Mouse (Mus musculus): ENCODE results near the gene Cyp2c23.

The Cyp2c23 gene

DNA sequence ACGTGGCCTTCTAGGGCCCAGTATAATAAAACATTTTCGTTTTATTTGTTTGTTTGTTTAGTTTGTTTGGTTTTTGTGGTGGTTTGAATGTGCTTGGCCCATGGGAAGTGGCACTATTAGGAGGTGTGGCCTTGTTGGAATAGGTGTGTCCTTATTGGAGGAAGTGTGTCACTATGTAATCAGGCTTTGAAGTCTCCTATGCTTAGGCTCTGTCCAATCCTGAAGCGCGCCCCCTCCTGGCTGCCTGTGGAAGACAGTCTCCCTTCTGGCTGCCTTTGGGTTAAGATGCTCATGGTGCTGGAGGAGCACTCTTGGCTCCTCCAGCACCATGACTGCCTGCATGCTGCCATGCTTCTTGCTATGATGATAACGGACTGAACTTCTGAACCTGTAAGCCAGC, 5.9 kb downstream of the Cyp2c23 start:
- DNase-seq, result no peak

GRCm38 (mm10) chr19:44021502-44021901, 7.5 kb downstream of the Cyp2c23 start:
- no peak for DNase-seq

GRCm38 (mm10) chr19:44019739-44020138, 9.3 kb downstream of the Cyp2c23 start:
- DNase-seq, result no peak

- no peak for DNase-seq
Measured at GRCm38 (mm10) chr19:44013862-44014261, 15.1 kb downstream of the Cyp2c23 start.

DNA sequence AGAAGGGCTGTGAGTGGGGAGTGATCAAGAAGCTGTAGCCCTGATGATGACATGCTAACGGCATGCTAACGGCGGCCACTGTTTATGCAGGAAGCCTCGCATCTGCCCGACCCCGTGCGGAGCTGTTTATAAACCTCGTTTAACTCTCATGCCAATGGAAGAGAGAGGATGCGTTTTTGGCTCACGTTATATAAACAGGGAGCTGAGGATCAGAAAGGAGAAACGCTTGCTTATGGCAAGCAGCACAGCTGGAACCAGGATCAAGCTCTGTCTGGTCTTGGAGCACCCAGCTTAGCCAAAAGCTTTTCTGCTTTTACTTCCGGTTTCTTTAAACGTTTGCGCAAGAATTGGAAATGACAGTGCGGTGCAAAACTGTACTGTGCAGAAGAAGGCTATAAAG, 20.2 kb downstream of the Cyp2c23 start:
- no peak for DNase-seq

DNA sequence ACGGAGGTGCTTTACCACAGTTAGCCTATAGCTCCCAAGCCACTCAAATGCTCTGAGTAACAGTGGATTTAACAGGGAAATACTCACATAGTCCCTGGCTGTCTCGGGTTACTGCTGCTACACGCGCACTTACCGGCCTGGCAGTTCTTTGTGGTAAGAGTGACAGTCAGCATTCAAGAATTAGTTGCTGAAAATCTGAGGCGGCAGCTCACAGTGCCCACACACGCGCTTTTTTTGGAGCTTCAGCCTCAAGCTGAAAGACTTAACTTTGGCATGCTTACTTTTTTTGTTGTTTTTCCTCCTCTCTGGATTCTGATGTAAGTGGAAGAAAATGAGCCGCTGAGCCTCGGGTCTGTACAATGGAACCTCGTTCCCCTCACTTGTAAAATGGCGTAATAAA, 21.8 kb downstream of the Cyp2c23 start:
- DNase-seq, result no peak

DNA sequence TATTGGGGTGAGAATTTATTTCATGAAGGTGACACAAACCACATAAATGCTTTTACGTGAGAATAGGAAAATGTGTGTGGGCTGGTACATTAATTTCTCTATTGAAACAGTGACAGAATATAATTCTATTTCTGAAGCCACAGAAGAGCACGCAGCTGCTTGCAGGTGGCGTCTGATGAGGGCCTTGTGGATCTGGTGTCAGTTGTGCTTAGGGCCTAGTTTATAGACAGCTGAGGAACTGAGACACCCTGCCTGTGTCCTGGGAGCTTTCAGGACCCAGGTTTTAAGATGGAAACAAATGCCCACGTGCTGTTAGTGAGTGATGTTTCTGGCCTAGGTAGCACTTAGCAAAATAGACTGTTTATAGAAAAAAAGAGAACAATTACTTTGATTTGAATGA, 24.0 kb downstream of the Cyp2c23 start:
- no peak for DNase-seq

GRCm38 (mm10) chr19:44004261-44004660, 24.7 kb downstream of the Cyp2c23 start:
- DNase-seq, result no peak

DNA sequence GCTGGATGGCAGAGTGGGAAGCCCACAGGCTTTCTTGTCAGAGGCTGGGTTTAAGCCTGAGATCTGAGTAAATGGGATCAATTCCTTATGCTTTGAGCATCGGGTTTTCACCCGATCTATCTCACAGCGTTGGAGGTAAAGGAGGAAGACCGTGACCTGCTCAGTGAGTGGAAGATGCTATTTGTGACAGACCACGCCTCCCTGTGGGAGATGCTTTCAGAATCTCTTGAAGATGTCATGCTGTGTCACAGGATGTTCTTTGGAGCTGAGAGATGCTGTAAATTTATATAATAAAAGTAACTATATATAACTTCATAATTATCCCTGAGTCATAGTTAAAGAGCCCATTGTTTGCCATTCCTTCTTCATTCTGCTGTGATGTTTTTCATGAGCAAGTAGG, 28.3 kb downstream of the Cyp2c23 start:
- no peak for DNase-seq

- DNase-seq, result no peak
Measured at GRCm38 (mm10) chr19:44000061-44000460, 28.9 kb downstream of the Cyp2c23 start.

- no peak for DNase-seq
Measured at GRCm38 (mm10) chr19:43998802-43999527, 30.0 kb downstream of the Cyp2c23 start.

DNA sequence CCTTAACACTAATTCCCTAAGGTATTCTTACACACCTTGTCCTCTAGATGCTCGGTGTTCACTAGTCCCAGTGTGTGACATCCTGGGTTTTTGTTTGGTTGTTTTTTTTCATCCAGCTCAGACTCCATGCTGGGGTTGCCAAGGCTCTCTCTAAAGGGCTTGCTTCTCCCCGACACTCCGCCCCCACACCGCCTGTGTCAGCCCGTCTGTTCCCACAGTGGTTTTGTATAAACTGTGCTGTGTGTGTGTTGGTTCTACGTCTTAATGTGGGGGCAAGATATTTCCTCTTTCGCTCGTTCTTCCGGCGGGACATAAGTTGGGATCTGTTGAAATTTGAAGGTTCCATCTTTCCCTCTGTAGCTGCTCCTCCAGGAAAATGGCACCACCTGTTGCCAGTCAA, 30.9 kb downstream of the Cyp2c23 start:
- DNase-seq, result no peak

DNA sequence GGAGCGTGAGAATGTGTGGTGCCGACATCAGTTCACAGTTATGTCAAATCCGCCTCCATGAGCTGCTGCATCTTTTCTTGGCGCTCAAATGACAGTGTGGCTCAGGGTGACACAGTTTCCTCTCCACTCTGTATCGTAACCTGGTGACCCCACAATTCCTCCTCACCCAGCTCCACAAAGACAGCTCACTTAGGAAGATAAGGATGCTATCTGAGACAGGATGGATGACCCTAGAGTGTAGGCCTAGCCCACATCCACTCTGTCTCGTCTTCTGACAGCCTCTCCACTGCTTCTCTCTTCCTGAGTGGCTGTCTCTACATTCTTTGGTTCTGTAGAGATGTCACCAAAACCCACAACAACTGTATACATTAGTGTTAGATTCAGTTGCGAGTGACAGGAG, 33.6 kb downstream of the Cyp2c23 start:
- DNase-seq, result no peak

GRCm38 (mm10) chr19:43992464-43992863, 36.5 kb downstream of the Cyp2c23 start:
- no peak for DNase-seq

DNA sequence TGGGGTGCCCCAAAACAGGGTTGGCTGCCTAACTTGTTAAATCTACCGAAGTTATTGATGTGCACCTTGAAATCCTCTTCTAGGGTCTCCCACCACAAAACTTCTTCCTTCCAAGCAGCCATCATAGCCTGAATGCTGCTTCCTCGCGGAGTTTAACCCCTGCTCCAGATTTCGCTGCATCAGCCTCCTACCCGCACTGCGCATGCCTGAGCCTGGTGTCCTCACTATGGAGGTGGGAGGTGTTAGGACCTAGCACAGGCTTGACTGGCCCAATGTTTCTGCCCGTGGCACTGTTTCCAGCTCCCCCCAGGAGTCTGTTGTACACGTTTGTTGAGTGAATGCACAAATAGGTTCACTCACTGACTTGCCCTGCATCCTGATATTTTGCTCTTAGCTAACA, 38.6 kb downstream of the Cyp2c23 start:
- no peak for DNase-seq

GRCm38 (mm10) chr19:43986069-43986794, 42.8 kb downstream of the Cyp2c23 start, which contains the start of gene Cpn1:
TSS of gene Cpn1 (minus strand) at chr19:43986556.
- DNase-seq, result no peak

DNA sequence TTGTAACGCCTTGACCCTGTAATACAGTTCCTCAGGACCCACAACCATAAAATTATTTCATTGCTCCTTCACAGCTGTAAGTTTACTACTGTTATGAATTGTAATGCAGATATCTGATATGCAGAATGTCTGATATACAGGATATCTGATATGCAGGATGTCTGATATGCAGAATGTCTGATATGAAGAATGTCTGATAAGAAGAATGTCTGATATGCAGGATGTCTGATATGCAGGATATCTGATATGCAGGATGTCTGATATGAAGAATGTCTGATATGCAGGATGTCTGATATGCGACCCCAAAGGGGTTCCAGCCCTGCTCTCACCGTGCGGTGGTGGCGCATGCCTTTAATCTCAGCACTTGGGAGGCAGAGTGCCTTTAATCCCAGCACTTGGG, 47.0 kb downstream of the Cyp2c23 start:
- no peak for DNase-seq

GRCm38 (mm10) chr19:43980711-43981110, 48.3 kb downstream of the Cyp2c23 start:
- no peak for DNase-seq

DNA sequence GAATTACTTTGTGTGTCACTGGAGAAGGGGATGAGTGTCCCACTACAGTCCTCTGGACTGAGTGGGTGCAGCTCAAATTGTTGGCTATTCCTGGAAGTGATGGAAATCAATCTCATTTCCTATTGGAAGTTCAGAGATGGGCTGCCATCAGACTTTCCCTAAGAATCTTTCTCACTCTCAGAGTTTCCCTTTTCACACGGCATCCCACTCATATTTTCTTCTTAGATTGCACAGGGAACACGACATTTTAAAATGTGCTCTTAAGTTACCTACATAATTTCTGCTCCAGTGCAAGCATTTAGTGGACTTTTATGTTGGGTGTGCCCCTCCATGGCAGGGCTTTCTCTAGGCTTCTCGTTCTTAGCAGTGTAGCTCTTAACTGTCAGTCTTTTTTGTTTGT, 51.2 kb downstream of the Cyp2c23 start:
- no peak for DNase-seq

GRCm38 (mm10) chr19:43976661-43977060, 52.3 kb downstream of the Cyp2c23 start:
- DNase-seq, result no peak

DNA sequence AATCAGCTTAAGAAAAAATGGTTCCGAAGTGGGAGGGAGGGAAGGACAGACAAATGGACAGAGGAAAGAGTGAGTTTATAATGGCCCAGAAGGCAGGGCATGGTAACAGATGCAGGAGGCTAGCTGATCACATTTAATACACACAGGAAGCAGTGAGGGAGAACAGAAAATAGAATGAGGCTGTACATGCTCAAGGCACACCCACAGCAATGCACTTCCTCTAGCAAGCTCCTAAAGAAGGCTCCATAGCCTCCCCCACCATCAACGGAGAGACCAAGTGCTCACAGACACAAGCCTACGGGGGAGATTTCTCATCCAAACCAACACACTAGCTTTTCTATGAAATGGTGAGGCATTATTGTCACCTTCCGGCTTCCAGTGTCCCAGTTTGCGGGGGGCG, 54.8 kb downstream of the Cyp2c23 start:
- DNase-seq, result no peak

- DNase-seq, result no peak
Measured at GRCm38 (mm10) chr19:43973711-43974110, 55.3 kb downstream of the Cyp2c23 start.

- no peak for DNase-seq
Measured at GRCm38 (mm10) chr19:43972129-43972528, 56.9 kb downstream of the Cyp2c23 start.

DNA sequence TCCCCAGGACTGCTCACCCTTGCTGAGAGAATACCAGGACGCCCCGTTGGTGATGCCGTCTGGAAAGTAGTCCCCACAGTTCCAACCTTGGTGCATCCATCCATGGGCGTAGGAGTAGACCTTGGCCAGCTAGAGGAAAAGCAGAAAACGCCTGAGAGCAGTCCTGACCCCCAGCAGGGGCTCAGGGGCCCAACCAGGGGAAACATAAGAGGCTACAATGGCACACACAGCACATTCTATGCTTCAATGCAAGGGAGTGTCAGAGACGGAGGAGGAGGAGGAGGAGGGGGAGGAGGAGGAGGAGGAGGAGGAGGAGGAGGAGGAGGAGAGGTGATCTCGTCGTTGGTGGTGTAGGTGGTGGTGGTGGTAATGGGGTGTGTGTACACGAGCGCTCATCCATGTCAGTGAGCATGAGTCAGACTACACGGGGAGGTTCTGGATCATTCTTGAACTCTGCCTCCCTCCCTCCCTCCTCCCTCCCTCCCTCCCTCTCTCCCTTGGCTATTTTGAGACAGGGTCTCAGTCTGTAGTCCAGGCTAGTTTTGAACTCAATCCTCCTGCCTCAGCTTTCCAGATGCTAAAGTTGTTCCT, 60.5 kb downstream of the Cyp2c23 start:
- no peak for DNase-seq

Measured in spleen, adult 18-20 months (tissue).